Mouse (Mus musculus) thymus, postnatal 25 days (tissue): Measurements from ENCODE around the gene Barx2.

ENCODE experiments used
- DNase-seq: peaks from one replicate; pipeline ENCODE4 v3.0.0; 2022

The Barx2 gene

DNA sequence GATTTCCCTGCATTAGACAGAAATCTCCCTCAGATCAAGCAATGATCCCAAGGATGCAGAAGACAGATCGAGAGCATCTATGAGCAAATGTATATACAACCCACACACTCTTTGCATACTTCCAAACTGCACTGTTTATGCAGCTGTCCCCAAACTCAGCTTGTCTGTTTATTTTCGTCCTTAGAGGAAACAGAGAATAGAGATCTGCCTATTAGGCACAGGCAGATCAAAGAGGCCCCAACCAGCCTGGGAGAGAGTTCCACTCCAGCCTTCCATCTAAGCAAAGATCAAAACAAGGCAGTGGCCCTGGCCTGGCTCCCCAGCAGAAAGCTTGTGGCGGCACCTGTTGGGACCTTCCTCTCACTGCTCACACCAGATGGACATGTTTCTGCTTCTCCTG is 27.0 kb downstream of the Barx2 start:
- DNase-seq = no peak

DNA sequence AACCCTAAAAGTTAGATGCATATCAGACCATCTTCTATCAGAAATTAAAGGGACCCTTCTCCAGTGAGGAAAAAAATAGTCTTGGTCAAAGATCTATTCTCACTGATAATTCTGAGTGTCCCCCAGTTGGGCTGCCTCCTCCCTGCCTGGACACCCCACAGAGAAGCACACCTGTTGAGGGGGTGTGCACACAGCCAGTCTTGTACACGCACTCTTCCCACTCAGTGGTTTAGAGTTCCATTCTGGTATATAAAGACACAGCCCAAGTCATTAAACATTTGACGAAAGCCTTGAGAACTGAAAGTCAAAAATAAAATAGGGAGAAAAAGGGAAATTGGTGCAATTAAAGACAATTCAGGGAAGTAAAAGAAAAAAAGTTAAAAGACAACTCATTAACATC is 30.9 kb downstream of the Barx2 start:
- no peak for DNase-seq

GRCm38 (mm10) chr9:31875556-31875955 is 37.7 kb downstream of the Barx2 start:
- DNase-seq = no peak

DNA sequence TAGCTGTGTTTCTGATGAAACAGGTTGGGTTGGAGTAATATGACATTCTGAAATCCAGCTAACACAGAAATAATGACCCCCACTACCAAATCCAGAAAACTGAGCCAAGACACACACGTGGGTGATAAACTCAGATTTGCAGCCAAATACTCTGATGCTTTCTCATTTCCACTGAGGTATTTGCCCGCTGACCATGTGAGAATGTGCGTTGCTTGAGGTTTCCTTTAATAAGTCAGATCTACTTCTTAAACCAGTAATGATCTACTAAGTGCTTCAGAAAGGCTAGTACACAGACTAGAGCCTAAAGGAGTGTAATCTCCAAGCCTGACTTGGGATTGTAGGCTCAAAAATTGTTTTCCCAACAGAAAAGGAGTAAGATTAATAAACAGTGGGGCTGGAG is 39.0 kb downstream of the Barx2 start:
- no peak for DNase-seq

- no peak for DNase-seq
Measured at GRCm38 (mm10) chr9:31871410-31871809, 41.9 kb downstream of the Barx2 start.

GRCm38 (mm10) chr9:31868823-31869460 is 44.3 kb downstream of the Barx2 start:
- no peak for DNase-seq

DNA sequence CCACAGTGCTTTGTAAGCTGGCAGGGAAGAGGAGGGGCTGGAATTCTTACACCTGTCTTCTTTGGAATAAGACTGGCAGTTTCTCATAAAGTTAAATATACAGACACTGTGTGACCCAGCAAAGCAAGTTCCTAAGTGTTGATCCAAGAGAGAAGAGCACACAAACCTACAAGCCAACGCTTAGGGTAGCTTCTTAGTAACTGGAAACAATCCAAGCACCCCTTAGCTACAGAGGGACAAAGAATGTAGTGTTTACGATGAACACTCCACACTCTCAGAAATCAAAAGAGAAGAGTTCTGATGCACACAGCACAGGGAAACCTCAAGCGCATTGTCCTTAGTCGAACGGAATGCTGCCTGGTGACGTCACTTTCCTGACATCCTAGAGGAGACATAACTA is 49.4 kb downstream of the Barx2 start:
- DNase-seq = no peak

GRCm38 (mm10) chr9:31859446-31859845 is 53.8 kb downstream of the Barx2 start:
- no peak for DNase-seq

GRCm38 (mm10) chr9:31858720-31859340 is 54.4 kb downstream of the Barx2 start:
- peak; percentile 15 for DNase-seq

GRCm38 (mm10) chr9:31857512-31857911 is 55.8 kb downstream of the Barx2 start:
- DNase-seq = no peak

- no peak for DNase-seq
Measured at GRCm38 (mm10) chr9:31856437-31856836, 56.8 kb downstream of the Barx2 start.

DNA sequence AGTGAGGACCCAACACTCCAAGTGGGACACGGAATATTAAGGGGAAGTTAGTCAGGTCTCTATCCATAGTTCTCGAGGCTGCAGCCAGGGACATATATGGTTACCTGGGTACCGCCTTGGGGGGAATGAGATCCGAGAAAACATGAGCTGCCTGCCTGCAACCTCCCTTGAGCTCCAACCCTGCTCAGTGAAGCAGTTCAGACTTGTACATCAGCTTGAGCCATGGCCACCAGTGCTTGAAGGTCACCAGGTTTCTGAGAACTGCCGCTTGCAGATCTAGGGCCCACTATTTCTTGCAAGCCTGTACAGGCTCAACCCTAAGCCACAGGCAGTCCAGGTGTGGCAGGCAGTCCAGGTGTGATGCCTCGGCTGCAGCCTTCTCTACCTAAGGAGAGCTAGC is 57.6 kb downstream of the Barx2 start:
- DNase-seq = no peak

DNA sequence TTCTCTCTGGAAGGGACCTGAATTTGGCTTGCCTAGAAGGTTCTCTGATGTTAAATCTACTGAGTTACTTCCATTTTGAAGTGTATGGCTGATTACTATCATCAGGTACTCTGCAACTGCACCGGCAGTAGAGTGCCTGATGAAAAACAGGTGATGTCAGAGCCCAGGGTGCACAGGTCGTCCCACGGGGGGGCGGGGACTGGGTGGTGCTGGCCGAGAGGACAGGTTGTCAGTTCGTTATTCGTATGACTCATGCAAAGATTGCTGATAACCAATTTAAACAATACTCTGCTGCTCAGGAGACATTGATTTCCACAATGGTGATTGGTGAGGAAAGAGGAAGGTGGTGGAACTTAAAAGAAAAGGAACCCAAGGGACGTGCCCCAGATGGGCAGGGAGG is 61.6 kb downstream of the Barx2 start:
- no peak for DNase-seq

GRCm38 (mm10) chr9:31850706-31851105 is 62.6 kb downstream of the Barx2 start:
- no peak for DNase-seq

DNA sequence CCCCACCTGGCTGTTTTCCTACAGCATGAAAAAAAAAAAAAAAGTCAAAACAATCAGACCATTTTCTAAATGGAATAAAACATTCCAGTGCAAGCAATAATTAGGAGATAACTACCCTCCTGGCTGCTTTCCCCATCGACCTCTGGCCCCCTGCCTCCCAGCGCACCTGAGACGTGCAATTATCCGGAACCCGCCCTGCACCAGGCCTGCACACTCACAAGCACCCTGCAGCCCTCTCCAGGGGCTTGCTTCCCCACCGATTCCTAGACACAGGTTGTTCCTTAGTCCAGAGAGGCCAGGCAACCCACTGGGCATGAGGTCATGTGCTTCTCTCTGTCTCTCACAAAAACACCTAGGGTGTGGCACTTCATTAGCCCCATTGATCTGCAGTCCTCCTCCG is 63.9 kb downstream of the Barx2 start:
- no peak for DNase-seq

- DNase-seq = peak; percentile 54
Measured at GRCm38 (mm10) chr9:31844614-31845013, 68.6 kb downstream of the Barx2 start.

GRCm38 (mm10) chr9:31841108-31841815 is 72.0 kb downstream of the Barx2 start:
- peak; percentile 31 for DNase-seq

- no peak for DNase-seq
Measured at GRCm38 (mm10) chr9:31840571-31840970, 72.7 kb downstream of the Barx2 start.

GRCm38 (mm10) chr9:31840037-31840436 is 73.2 kb downstream of the Barx2 start:
- DNase-seq = no peak

DNA sequence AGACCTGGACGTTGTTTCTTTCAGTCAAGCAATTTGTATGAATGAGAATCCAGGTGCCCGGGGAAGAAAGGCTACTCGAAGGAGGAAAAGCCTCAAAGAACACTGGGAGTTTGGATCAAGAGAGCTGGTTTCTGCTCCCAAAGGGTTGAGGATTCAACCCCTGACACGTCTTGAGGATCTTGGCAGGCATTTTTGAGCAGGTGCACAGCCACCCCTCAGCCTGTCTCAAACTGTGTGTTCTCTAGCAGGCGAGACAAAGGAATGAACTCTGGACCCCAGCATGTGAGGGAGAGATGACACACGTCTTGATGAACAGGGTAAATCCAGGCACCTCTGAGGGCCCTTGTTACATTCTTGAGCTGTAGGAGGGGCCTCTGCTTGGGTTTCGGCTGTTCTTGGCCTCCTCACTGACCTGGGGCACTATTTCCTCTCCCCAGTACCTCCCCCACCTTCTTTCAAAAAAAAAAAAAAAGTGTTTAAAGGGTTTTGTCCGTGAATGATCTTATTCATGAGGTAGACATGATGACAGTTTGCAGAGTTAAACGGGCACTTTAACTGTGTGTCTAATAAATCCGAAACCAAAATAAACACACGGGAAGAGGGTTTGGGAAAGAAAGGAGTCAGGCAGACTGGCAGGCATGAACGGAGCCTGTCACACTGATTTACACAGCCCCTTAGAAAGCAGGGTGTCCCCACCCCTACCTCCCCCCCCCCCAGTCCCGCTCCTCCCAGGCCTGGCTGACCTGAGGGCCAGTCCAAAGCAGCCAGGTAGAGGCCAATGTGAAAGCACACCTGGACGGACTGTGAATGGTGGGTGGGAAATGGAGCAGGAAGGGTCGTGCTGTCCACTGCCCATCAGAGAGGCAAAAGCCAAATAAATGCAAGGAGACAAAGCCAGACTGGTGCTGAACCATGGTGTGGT is 73.9 kb downstream of the Barx2 start:
- DNase-seq = no peak

GRCm38 (mm10) chr9:31838047-31838446 is 75.2 kb downstream of the Barx2 start:
- DNase-seq = no peak

DNA sequence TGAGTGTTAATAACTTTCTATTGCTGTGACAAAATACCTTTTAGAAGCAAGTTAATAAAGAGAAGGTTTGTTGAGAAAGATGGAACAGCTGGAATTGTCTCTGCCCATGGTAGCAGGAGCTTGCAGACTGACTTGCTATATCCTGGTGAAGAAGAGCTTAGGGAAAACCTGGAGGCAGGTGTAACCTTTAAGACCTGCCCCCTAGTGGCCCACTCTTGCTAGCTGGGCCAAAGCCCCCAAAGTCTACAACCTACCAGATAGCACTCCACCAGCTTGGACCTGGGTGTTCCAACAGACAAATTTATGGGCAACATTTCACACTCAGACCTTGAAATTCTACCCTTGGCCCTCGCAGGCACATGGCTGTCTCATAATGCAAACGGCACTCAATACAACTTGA is 104.5 kb downstream of the Barx2 start:
- no peak for DNase-seq

- no peak for DNase-seq
Measured at GRCm38 (mm10) chr9:31802641-31803040, 110.6 kb downstream of the Barx2 start.
